In genomic region chr4:131873293-131874168, GRCm38 (mm10) we compare ENCODE assay signal across 7 mouse cellular contexts. TPM values are rescaled to one million over a fixed set of nuclear protein-coding genes. Genes with fewer than 3 reads are reported as not detected.
DNase-seq lines count a peak whose midpoint lies in the region; ATAC-seq and TF ChIP-seq lines count a peak whose summit lies in the region.

Gene Srsf4, plus strand, starts transcription at chr4:131873617.

- H3K4me3 ChIP-seq in intestine, postnatal 0 days (ENCODE audit: low read depth, low read length) = peak within 1 kb of the TSS; percentile 99
- peak within 1 kb of the TSS; percentile 84 for H3K4me3 ChIP-seq in midbrain, embryonic 12.5 days
- peak within 1 kb of the TSS; percentile 85 for H3K4me3 ChIP-seq in small intestine, adult 2 months (ENCODE audit: low read depth, low read length)

- peak; percentile 88 for TF ChIP-seq POLR2A in small intestine, adult 2 months (IDR thresholded peaks at IDR 0.05; ENCODE audit: low read depth, low read length)

- H3K9ac ChIP-seq in intestine, postnatal 0 days (ENCODE audit: low read depth, low read length) = peak within 1 kb of the TSS; percentile 100
- peak within 1 kb of the TSS; percentile 94 for H3K9ac ChIP-seq in midbrain, embryonic 12.5 days (replicated peaks)

- no peaks in the 10 kb centered on the region; the same call in 1 of the 2 replicates for H3K4me1 ChIP-seq in intestine, postnatal 0 days (replicated peaks; ENCODE audit: control insufficient read depth, insufficient read depth, low read length)
- peaks cover 44% of the 10 kb centered on the region for H3K4me1 ChIP-seq in midbrain, embryonic 12.5 days
- H3K4me1 ChIP-seq in small intestine, adult 2 months (ENCODE audit: control insufficient read depth, insufficient read depth, insufficient read length, low read length) = peaks cover 5% of the 10 kb centered on the region; the same call in 1 of the 2 replicates

- no peaks in the 10 kb centered on the region for H3K27me3 ChIP-seq in intestine, postnatal 0 days (replicated peaks; ENCODE audit: control insufficient read depth, insufficient read depth, low read length)
- H3K27me3 ChIP-seq in midbrain, embryonic 12.5 days = no peaks in the 10 kb centered on the region
- H3K27me3 ChIP-seq in small intestine, adult 2 months (ENCODE audit: control insufficient read depth, insufficient read depth, low read length) = no peaks in the 10 kb centered on the region

- H3K9me3 ChIP-seq in intestine, postnatal 0 days (ENCODE audit: control insufficient read depth) = no peaks in the 10 kb centered on the region
- H3K9me3 ChIP-seq in midbrain, embryonic 12.5 days = no peaks in the 10 kb centered on the region

- H3K4me2 ChIP-seq in intestine, postnatal 0 days (replicated peaks; ENCODE audit: low read depth) = peak within 1 kb of the TSS; percentile 79
- peak within 1 kb of the TSS; percentile 90 for H3K4me2 ChIP-seq in midbrain, embryonic 12.5 days (replicated peaks)

- H3K27ac ChIP-seq in intestine, postnatal 0 days (ENCODE audit: low read depth, low read length) = peak within 1 kb of the TSS; percentile 100
- H3K27ac ChIP-seq in midbrain, embryonic 12.5 days (replicated peaks) = peak within 1 kb of the TSS; percentile 99
- peak within 1 kb of the TSS; percentile 93 for H3K27ac ChIP-seq in small intestine, adult 2 months (ENCODE audit: insufficient read depth, low read depth, low read length)

- no peak for TF ChIP-seq CTCF in intestine, postnatal 0 days (IDR thresholded peaks at IDR 0.05; ENCODE audit: low read depth)
- TF ChIP-seq CTCF in small intestine, adult 2 months (IDR thresholded peaks at IDR 0.05; ENCODE audit: extremely low read depth, insufficient read length, insufficient replicate concordance, low read depth, low read length) = no peak

- peak; percentile 95 for ATAC-seq in intestine, postnatal 0 days
- ATAC-seq in midbrain, embryonic 12.5 days (ENCODE audit: low FRiP score, low read depth) = peak; percentile 93

- WGBS in intestine, postnatal 0 days = 1% methylated on average over 89 of the region's 116 CpGs
- 1% methylated on average over 89 of the region's 116 CpGs for WGBS in midbrain, embryonic 12.5 days
- WGBS in small intestine, adult 2 months = 1% methylated on average over 114 of the region's 116 CpGs

- DNase-seq in adrenal gland, adult 8-10 months = peak; percentile 90
- DNase-seq in embryo, embryonic 9.5 days (ENCODE audit: extremely low spot score) = peak; percentile 98
- no peak for DNase-seq in gonadal fat pad, adult 2 months (ENCODE audit: low read depth)
- peak; percentile 98 for DNase-seq in left cerebral cortex, postnatal 4 days

- intact Hi-C loops in left cerebral cortex, postnatal 4 days (cut with DNase I) = no loop called here

- H3K36me3 ChIP-seq in intestine, postnatal 0 days (ENCODE audit: control insufficient read depth, insufficient read depth) = no peaks in the 10 kb centered on the region
- H3K36me3 ChIP-seq in midbrain, embryonic 12.5 days = no peaks in the 10 kb centered on the region
- H3K36me3 ChIP-seq in small intestine, adult 2 months (ENCODE audit: control insufficient read depth, insufficient read depth, low read length) = no peaks in the 10 kb centered on the region

RNA-seq across cellular contexts. Expression of gene Srsf4, which starts in this region (rescaled TPM):
- total RNA-seq in adrenal gland, adult 8-10 months (2022) = 10 to 100 TPM; 55.5 to 77.3 (median 63.0) TPM
- 27.3 and 39.8 TPM in 2 replicates for polyA plus RNA-seq in gonadal fat pad, adult 2 months (2012; rRNA removed)
- polyA plus RNA-seq in intestine, postnatal 0 days (2015; fragmentation: Nextera tagmentation; extraction: Ambion mirVana) = 36.2 and 38.3 TPM in 2 replicates
- total RNA-seq in left cerebral cortex, postnatal 4 days (2021) = 10 to 100 TPM; 87.7 to 90.4 TPM
- polyA plus RNA-seq in midbrain, embryonic 12.5 days (2016; fragmentation: Nextera tagmentation; extraction: Ambion mirVana) = 166 and 167 TPM in 2 replicates
- 16.3 and 31.5 TPM in 2 replicates for polyA plus RNA-seq in small intestine, adult 2 months (2012; rRNA removed)
